Mouse (Mus musculus) kidney, adult 2 months (tissue): Measurements from ENCODE around the gene Col5a3. TPM values are rescaled to one million over a fixed set of nuclear protein-coding genes. Genes with fewer than 3 reads are reported as not detected.

Experiments used
- DNase-seq: peaks from one replicate; pipeline ENCODE4 v3.0.0; 2021
- H3K27ac ChIP-seq: fragments of 200-500 bp; 2 replicates; pipeline ENCODE4 v1.5.1; 2012; ENCODE audit warnings: low read depth, low read length, control low read depth, inconsistent platforms; ENCODE audit not compliant: insufficient read depth
- H3K27me3 ChIP-seq: fragments of 200-500 bp; replicated peaks from 2 replicates; pipeline ENCODE4 v1.6.1; 2012; ENCODE audit warnings: mild to moderate bottlenecking, moderate library complexity, low read length, inconsistent platforms; ENCODE audit not compliant: control insufficient read depth, insufficient read depth
- H3K36me3 ChIP-seq: fragments of 200-500 bp; 2 replicates; pipeline ENCODE4 v1.6.1; 2012; ENCODE audit warnings: mild to moderate bottlenecking, moderate library complexity, low read length, inconsistent platforms; ENCODE audit not compliant: control insufficient read depth, insufficient read depth
- H3K4me1 ChIP-seq: fragments of 200-500 bp; 2 replicates; pipeline ENCODE4 v1.6.1; 2011; ENCODE audit warnings: low read length; ENCODE audit not compliant: control insufficient read depth, insufficient read depth
- H3K4me3 ChIP-seq: fragments of 200-500 bp; 2 replicates; pipeline ENCODE4 v1.5.1; 2011; ENCODE audit warnings: mild to moderate bottlenecking, low read depth, low read length, control low read depth; ENCODE audit not compliant: insufficient read depth
- CTCF ChIP-seq: fragments of 200-500 bp; conservative IDR thresholded peaks from 2 replicates; pipeline ENCODE4 v1.5.1; 2011; ENCODE audit warnings: low read depth, mild to moderate bottlenecking, control low read depth, low read length, moderate library complexity, mixed read lengths; ENCODE audit not compliant: insufficient read depth, insufficient read length
- POLR2A ChIP-seq: fragments of 200-500 bp; IDR thresholded peaks from one replicate; pipeline ENCODE4 v1.6.1; 2011; ENCODE audit warnings: low read depth, low read length, control low read depth
- WGBS: fragments of 180-500 bp; shearing (Covaris S2); methylation state at CpG from one replicate; pipeline ENCODE4 v1.1.7; 2018; 5-methylcytosine and 5-hydroxymethylcytosine counted together
- polyA plus RNA-seq: library from polyadenylated mRNA; depleted of rRNA; stranded (reverse); fragments of >200 nt; gene quantifications from 2 replicates; pipeline ENCODE4 v1.2.3, GENCODE M21; 2012

Gene Col5a3
- polyA plus RNA-seq, 1 experiment, result 2.1 TPM

- WGBS, result 94% methylated on average over 2 of the region's 2 CpGs
- Histone ChIP-seq H3K27me3 (no peaks in the 10 kb centered on the region), H3K4me1 (no peaks in the 10 kb centered on the region), H3K4me3 (no peak overlapping the region), H3K27ac (no peak overlapping the region), H3K36me3 (no peaks in the 10 kb centered on the region)
- no peak for DNase-seq
- TF ChIP-seq POLR2A (no peak), CTCF (no peak)
Observed at GRCm38 (mm10) chr9:20737227-20737626, 77.6 kb downstream of the Col5a3 start.

GRCm38 (mm10) chr9:20734692-20735091 is 80.2 kb downstream of the Col5a3 start:
- WGBS, result 67% methylated on average over 3 of the region's 3 CpGs
- TF ChIP-seq CTCF (no peak), POLR2A (no peak)
- Histone ChIP-seq H3K36me3 (no peaks in the 10 kb centered on the region), H3K4me3 (no peak overlapping the region), H3K4me1 (no peaks in the 10 kb centered on the region), H3K27ac (no peak overlapping the region), H3K27me3 (no peaks in the 10 kb centered on the region)
- no peak for DNase-seq

GRCm38 (mm10) chr9:20731797-20732196 is 83.1 kb downstream of the Col5a3 start:
- 63% methylated on average over 4 of the region's 4 CpGs for WGBS
- Histone ChIP-seq H3K36me3 (no peaks in the 10 kb centered on the region), H3K4me3 (no peak overlapping the region), H3K27me3 (no peaks in the 10 kb centered on the region; the same call in 1 of the 2 replicates), H3K27ac (no peak overlapping the region), H3K4me1 (no peaks in the 10 kb centered on the region)
- DNase-seq, result no peak
- TF ChIP-seq CTCF, result no peak
- TF ChIP-seq POLR2A, result no peak

GRCm38 (mm10) chr9:20729451-20729850 is 85.4 kb downstream of the Col5a3 start:
- Histone ChIP-seq H3K4me3 (no peak overlapping the region), H3K27me3 (peaks cover 3% of the 10 kb centered on the region; the same call in 1 of the 2 replicates), H3K27ac (no peak overlapping the region), H3K36me3 (no peaks in the 10 kb centered on the region), H3K4me1 (no peaks in the 10 kb centered on the region)
- DNase-seq, result no peak
- TF ChIP-seq POLR2A (no peak), CTCF (no peak)
- WGBS, result 34% methylated on average over 6 of the region's 6 CpGs

GRCm38 (mm10) chr9:20727601-20728113 is 87.2 kb downstream of the Col5a3 start:
- TF ChIP-seq POLR2A, result no peak
- 0 out of 2 replicates have a peak, but pooled peaks have one; percentile 6 for TF ChIP-seq CTCF
- H3K4me1 ChIP-seq, result no peaks in the 10 kb centered on the region
- WGBS, result under 1% methylated on average over 46 of the region's 46 CpGs
- peaks cover 3% of the 10 kb centered on the region; the same call in 1 of the 2 replicates for H3K27me3 ChIP-seq
- peak; percentile 15 for DNase-seq
- no peaks in the 10 kb centered on the region for H3K36me3 ChIP-seq
- H3K4me3 ChIP-seq, result peak overlapping the region; percentile 55
- H3K27ac ChIP-seq, result no peak overlapping the region

GRCm38 (mm10) chr9:20726859-20727600 is 87.8 kb downstream of the Col5a3 start:
- no peak for DNase-seq

GRCm38 (mm10) chr9:20726134-20726858 is 88.6 kb downstream of the Col5a3 start:
- TF ChIP-seq CTCF, result no peak
- TF ChIP-seq POLR2A, result no peak
- 4% methylated on average over 42 of the region's 42 CpGs for WGBS

More at GRCm38 (mm10) chr9:20726859-20727600, 87.8 kb downstream of the Col5a3 start:
- Histone ChIP-seq H3K36me3 (no peaks in the 10 kb centered on the region), H3K4me1 (no peaks in the 10 kb centered on the region), H3K27me3 (peaks cover 3% of the 10 kb centered on the region; the same call in 1 of the 2 replicates), H3K4me3 (peak overlapping the region; percentile 55), H3K27ac (no peak overlapping the region)
- under 1% methylated on average over 36 of the region's 54 CpGs for WGBS
- TF ChIP-seq CTCF (no peak), POLR2A (no peak)

More at GRCm38 (mm10) chr9:20726134-20726858, 88.6 kb downstream of the Col5a3 start:
- no peak overlapping the region for H3K27ac ChIP-seq
- H3K27me3 ChIP-seq, result peaks cover 3% of the 10 kb centered on the region; the same call in 1 of the 2 replicates
- peak overlapping the region; percentile 55 for H3K4me3 ChIP-seq
- H3K36me3 ChIP-seq, result no peaks in the 10 kb centered on the region
- DNase-seq, result no peak
- H3K4me1 ChIP-seq, result no peaks in the 10 kb centered on the region
